Mouse (Mus musculus): ENCODE measurements at regions not wholly inside any gene's neighbourhood (a gene's known extent, or its start where the extent isn't known, plus 50 kb on each side); places are given as distances from the start of the nearest gene placed in this dataset.

DNA sequence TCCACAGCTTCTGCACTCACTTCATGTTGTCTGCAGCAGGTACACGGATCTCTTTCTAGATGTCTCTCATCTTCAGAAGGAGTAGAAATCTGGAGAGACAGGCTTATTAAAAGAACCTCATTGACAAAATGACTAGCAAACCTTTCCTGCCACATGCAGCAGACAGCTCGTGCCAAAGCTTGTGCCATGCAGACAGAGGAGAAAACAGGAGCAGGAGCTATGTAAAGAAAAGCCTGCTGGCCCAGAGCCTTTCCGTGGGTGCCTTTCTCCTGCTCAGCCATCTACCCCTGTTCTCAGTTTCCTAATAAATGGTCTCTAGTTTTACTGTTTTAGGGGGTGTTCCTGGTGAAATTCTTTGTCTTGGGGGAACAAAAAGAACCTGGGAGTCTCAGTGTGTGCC lies 254.9 kb upstream of the Sox11 start:
- no peak for DNase-seq

DNA sequence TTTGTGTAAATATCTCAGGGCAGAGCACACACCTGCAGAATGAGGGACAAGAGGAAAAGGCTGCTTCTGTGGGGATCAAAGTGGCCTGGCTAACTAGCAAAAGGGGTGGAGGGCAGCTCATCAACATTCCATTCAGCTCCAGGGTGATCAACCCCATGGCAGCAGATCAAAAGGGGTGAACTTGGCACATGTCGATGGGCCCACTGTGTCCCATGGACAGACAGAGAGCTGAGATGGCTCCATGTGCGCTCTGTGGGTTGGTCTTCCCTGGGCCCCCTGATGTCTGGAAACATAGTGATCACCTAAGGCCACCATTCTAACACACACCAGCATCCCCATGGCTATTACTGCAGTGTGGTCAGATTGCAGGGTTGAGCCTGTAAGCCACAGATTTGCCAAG lies 253.2 kb upstream of the Sox11 start:
- no peak for DNase-seq

- no peak for DNase-seq
Measured at GRCm38 (mm10) chr12:27593436-27593835, 251.1 kb upstream of the Sox11 start.

GRCm38 (mm10) chr12:27576109-27576700 lies 233.8 kb upstream of the Sox11 start:
- DNase-seq: no peak

DNA sequence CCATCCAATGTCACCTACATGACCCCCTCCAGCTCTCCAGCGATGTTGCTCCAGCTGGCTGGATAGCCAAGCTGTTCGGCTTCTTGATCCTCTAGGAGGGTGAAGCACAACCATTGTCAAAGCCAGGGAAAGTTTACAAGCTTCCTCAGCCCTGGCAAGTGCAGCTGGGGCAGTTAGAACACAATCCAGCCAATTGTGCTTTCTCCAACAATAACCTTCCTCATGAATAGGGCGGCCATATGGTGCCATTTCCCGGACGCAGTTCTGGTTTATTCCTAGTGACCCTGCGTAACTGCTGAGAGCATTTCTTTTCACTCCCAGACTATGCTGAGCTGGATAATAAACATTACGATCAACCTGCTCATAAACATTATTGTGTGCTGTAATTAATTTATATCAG lies 233.3 kb upstream of the Sox11 start:
- DNase-seq: no peak

DNA sequence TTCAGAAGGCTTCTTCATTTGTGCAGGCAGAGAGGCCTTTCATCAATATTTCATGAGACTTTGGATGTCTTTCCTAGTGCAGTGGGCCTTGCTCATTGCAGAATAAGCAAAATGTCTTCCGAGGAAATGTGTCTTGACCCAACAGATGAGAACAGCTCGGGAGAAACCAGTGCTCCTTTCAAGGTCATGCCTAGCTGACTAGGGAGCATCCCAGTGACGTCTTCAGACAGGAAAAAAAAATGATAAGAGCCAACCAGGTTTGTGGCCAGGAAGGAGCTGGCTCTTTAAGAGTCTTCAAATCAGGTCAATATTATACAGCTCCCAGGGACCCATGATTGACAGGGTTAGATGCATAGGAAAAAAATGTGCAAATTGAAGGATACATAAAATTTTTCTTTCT lies 224.9 kb upstream of the Sox11 start:
- DNase-seq: no peak

- DNase-seq: no peak
Measured at GRCm38 (mm10) chr12:27565965-27566507, 223.7 kb upstream of the Sox11 start.

DNA sequence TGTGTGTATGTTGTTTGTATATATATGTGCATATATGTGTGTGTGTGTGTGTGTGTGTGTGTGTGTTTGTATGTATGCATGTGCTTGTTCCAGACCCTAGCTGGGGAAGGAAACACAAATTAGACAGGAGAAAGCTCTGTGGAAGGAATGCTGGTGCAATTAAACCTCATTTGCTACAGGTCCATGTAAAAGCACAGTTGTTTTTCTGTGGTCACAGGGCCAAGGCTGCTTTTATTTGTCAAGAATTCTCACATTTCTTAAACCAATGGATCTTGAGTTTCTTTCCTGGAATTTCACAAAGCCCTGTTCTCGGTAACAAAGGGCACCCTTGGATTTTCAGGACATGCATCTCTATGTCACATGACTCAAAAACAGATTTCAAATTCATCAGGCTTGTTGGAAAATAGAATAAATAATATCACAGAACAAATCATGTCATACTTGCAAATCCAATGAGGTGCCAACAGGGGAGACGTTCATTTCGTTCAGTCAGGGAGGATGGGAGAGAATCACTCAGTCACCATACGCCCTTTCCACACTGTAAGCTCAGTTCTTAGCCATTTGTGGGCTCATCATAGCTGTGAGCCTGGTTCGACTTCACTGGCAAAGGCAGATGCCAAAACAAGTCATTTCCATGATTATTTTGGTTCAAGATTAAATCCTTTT lies 222.4 kb upstream of the Sox11 start:
- no peak for DNase-seq

DNA sequence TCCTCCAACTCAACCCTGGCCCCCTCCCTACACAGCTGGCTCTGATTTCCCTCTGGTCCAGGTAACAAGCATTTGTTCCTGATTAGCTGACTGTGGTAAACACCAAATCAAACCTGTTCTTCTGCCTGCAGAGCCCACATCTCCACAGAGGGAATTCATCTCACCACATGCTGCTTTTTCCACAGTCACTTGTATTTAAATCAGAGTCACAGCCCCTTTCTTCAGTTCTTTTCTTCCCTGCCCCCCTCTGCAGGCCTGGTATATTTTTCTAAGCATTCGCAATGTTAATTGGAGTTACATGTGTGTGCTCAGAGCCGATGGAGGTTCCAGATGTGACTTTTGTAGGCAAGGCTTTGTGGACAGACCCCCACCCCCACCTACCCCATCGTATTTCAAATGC lies 221.5 kb upstream of the Sox11 start:
- no peak for DNase-seq

DNA sequence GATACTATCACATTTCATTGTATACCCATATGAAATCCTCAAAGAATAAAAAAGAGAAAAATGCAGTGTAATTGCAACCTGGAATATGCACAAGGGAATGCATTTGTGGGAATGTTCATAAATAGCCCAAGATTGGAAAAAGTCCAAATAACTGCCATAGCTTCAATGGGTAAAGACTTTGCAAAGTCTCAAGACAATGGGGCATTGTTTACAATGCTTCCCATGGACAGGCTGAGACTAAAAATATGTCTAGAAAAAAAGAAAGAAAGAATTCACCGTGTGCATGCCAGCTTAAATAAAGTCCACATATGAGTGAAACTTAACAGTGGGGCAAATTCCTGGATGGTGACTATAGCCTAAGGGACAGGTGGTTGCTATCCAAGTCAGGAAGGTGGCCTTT lies 210.4 kb upstream of the Sox11 start:
- DNase-seq: no peak

DNA sequence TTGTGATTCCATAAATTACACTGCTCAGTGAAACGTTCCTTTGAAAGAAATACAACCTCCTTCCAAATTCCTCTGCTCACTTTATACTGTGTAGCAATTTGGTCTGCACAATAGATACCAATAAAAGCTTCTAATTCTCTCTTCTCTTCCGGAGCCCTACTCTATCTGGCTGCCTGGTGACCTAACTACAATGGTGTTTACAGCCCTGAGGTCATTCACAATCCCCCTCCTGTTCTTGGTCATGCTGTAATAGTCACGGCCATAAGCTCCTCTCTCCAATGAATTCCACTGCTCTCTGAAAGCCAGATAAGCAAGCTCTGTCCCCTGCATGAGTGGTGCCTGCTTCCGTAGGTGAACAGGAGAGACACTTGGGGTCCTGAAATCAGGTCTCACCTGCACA lies 195.8 kb upstream of the Sox11 start:
- no peak for DNase-seq

DNA sequence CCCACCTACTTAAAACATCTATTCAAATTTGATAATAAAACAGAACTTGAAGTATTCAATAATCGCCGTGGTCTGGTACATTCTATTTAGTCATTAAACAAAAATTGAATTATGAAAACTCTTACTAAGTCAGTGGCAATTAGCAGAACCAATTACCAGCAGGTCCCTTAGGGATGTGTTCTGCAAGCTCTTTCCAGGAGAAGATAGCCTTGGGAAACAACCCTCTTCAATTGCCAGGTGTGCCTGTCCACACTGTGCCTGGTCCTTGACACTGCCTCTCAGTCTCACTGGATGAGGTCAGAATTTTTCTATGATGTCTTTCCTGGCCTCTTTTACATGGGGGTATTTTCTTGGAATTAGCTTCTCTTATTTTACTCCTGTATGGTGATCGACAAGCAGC lies 195.1 kb upstream of the Sox11 start:
- DNase-seq: no peak

DNA sequence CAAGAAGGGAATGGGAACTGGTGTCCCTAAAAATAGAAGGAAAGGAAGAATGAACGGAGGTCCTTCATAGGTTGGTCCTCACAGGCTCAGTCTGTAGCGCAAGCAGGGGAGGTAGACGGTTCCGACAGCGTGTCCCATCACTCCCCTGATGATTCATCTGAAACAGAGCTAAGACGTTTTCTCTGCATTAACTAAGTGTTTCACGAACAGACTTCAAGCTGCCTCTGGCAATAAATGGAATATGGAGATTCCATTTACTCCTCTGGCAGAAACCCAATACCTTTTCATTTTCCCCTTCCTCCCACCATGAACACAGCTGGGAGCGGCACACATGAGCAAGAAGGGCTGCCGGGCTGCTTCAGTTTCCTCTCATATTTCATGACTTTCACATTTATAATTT lies 194.6 kb upstream of the Sox11 start:
- DNase-seq: no peak

- no peak for DNase-seq
Measured at GRCm38 (mm10) chr12:27525604-27526003, 183.2 kb upstream of the Sox11 start.

- DNase-seq: no peak
Measured at GRCm38 (mm10) chr12:27513253-27513652, 170.9 kb upstream of the Sox11 start.

GRCm38 (mm10) chr12:27508226-27508560 lies 165.8 kb upstream of the Sox11 start:
- no peak for DNase-seq

DNA sequence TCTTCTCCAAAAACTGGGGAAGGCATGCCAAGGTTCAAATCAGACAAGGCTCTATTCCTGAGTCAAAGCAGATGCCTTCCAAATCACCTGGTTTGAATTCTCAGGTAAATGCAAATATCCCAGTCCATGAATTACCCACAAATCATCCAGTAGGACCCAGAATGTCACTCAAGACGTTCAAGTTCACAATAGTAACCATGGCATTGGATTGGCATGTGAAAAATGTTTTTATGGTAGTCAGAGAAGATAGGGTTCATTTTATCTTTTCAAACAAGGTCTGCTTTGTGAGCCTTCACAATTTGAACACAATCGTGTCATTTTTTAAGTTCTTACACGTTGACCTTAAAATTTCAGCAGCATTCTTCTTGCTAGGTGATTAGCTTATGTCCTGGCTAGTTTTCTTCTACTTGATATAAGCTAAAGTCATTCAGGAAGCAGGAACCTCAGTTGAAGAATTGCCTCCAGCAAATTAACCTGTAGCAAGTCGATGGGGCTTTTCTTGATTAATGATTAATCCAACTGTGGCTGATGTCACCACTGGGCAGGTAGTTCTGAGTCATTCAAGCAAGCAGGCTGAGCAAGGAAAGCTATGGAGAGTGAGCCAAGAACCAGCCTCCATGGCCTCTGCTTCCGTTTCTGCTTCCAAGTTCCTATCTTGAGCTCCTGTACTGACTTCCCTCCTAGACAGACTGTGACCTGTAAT lies 165.3 kb upstream of the Sox11 start:
- no peak for DNase-seq

- DNase-seq: peak; percentile 33
Measured at GRCm38 (mm10) chr12:27502716-27503486, 160.5 kb upstream of the Sox11 start.

- DNase-seq: no peak
Measured at GRCm38 (mm10) chr12:27500516-27500915, 158.1 kb upstream of the Sox11 start.

GRCm38 (mm10) chr12:27499276-27499675 lies 156.9 kb upstream of the Sox11 start:
- no peak for DNase-seq

GRCm38 (mm10) chr12:27496826-27497557 lies 154.6 kb upstream of the Sox11 start:
- DNase-seq: no peak

DNA sequence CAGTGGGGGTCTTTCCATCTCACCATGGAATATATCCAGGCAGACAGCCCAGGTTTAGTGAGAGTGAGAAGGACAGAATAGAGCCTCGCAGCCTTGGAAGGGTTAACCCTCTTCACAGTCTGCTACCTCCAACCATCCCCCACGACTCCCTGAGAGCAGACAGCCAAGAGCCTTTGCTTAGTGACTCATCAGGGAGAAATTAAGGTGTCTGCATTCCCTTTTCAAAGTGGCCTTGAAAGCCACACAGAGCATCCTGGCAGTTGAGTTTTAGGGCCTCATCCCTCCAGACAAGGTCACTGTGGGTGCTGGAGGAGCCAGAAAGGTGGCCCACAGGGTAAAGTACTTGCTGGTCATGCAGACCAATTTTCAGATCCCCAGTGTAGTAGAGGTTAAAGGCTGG lies 149.9 kb upstream of the Sox11 start:
- no peak for DNase-seq

- no peak for DNase-seq
Measured at GRCm38 (mm10) chr12:27481230-27481629, 138.9 kb upstream of the Sox11 start.

All from heart, postnatal 4 days (tissue).